Mouse (Mus musculus): ENCODE measurements around the gene Fam131c.

Fam131c gene

GRCm38 (mm10) chr4:141359222-141359621 is 8.8 kb upstream of the Fam131c start:
- no peak for DNase-seq (ENCODE audit: low read depth)

GRCm38 (mm10) chr4:141360846-141361245 is 7.2 kb upstream of the Fam131c start:
- peak; percentile 37 for DNase-seq (ENCODE audit: low read depth)

- DNase-seq (ENCODE audit: low read depth) = peak; percentile 36
Measured at GRCm38 (mm10) chr4:141362937-141363548, 5.0 kb upstream of the Fam131c start.

GRCm38 (mm10) chr4:141365126-141365525 is 2.9 kb upstream of the Fam131c start:
- DNase-seq (ENCODE audit: low read depth) = no peak

- DNase-seq (ENCODE audit: low read depth) = no peak
Measured at GRCm38 (mm10) chr4:141365876-141366275, 2.1 kb upstream of the Fam131c start.

GRCm38 (mm10) chr4:141372426-141372825 is 4.4 kb downstream of the Fam131c start:
- DNase-seq (ENCODE audit: low read depth) = no peak

GRCm38 (mm10) chr4:141379674-141380073 is 11.7 kb downstream of the Fam131c start:
- DNase-seq (ENCODE audit: low read depth) = no peak

- no peak for DNase-seq (ENCODE audit: low read depth)
Measured at GRCm38 (mm10) chr4:141382406-141382805, 14.4 kb downstream of the Fam131c start.

GRCm38 (mm10) chr4:141385275-141385674 is 17.3 kb downstream of the Fam131c start:
- DNase-seq (ENCODE audit: low read depth) = peak; percentile 48

GRCm38 (mm10) chr4:141386150-141386549 is 18.1 kb downstream of the Fam131c start:
- DNase-seq (ENCODE audit: low read depth) = no peak

- DNase-seq (ENCODE audit: low read depth) = peak; percentile 58
Measured at GRCm38 (mm10) chr4:141387093-141387784, 19.2 kb downstream of the Fam131c start.

- DNase-seq (ENCODE audit: low read depth) = no peak
Measured at GRCm38 (mm10) chr4:141387933-141388332, 19.9 kb downstream of the Fam131c start.

- DNase-seq (ENCODE audit: low read depth) = no peak
Measured at GRCm38 (mm10) chr4:141389366-141390150, 21.5 kb downstream of the Fam131c start.

GRCm38 (mm10) chr4:141391293-141391692 is 23.3 kb downstream of the Fam131c start:
- no peak for DNase-seq (ENCODE audit: low read depth)

GRCm38 (mm10) chr4:141394751-141395150 is 26.7 kb downstream of the Fam131c start:
- DNase-seq (ENCODE audit: low read depth) = no peak

- DNase-seq (ENCODE audit: low read depth) = no peak
Measured at GRCm38 (mm10) chr4:141397861-141398260, 29.8 kb downstream of the Fam131c start.

- DNase-seq (ENCODE audit: low read depth) = no peak
Measured at GRCm38 (mm10) chr4:141398545-141398944, 30.5 kb downstream of the Fam131c start, which contains the start of gene Clcnka. TSS of gene Clcnka (minus strand) at chr4:141398724.

- no peak for DNase-seq (ENCODE audit: low read depth)
Measured at GRCm38 (mm10) chr4:141400171-141400570, 32.2 kb downstream of the Fam131c start.

GRCm38 (mm10) chr4:141404518-141405313 is 36.7 kb downstream of the Fam131c start:
- DNase-seq (ENCODE audit: low read depth) = peak; percentile 34

GRCm38 (mm10) chr4:141405314-141405622 is 37.2 kb downstream of the Fam131c start:
- DNase-seq (ENCODE audit: low read depth) = no peak

- DNase-seq (ENCODE audit: low read depth) = peak; percentile 28
Measured at GRCm38 (mm10) chr4:141406516-141407299, 38.7 kb downstream of the Fam131c start.
